Comparison of ENCODE assay signal across 18 mouse cellular contexts in the genomic region with DNA sequence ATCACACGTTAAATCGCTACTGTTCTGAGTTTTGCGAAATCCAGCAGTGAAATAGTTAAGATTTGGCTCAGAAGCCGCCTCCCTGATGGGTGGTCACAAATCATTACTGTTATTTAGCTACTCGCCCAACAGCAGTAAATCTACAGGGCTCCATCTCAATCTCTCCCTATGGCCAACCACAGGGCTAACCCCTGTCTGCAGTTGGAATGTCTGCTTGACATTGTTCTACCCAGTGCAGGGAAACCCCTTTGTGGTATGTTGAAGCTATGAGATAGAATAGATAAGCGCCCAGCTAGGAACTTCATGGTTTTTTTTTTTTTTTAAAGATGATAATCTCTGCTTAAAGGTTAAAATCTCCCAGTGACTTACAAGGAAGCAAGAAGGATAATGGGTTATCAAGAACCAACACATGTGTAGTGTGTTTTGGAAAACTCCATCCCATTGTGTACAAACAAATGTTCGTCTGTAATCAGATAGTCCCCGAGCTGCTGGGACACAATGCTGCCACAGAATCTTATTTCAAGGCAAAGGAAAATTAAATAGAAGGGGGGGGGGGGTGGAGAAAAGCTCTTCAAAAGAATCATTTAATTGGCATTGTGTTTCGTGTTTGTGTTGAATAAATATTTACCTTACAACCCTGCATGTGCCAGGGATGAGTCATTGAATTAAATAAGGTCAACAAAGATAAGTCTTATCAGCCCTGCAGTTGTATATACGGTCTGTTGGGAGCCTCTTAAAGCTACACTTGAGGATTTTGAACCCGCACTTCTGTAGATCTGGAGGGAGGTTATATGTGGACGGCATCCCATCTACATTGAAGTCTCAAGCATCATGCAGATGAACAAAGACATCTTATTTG. TPM values are rescaled to one million over a fixed set of nuclear protein-coding genes. Genes with fewer than 3 reads are reported as not detected.
DNase-seq lines count a peak whose midpoint lies in the region; ATAC-seq and TF ChIP-seq lines count a peak whose summit lies in the region.
"Had no signal": no experiment of that assay in that cellular context is flagged by ENCODE, and none has a peak within 500 bp of the region (broad histone marks: within the 10 kb centered on the region; RNA-seq: fewer than 3 reads in every experiment).

No protein-coding gene starts in this region.

- 65% methylated on average over 12 of the region's 12 CpGs for WGBS in heart, postnatal 0 days
- 56% methylated on average over 12 of the region's 12 CpGs for WGBS in heart, embryonic 11.5 days (ENCODE audit: insufficient replicate concordance)
- 20% methylated on average over 12 of the region's 12 CpGs for WGBS in liver, embryonic 14.5 days (ENCODE audit: insufficient replicate concordance)
- whole genome bisulfite sequencing in midbrain, embryonic 11.5 days: 84% methylated on average over 12 of the region's 12 CpGs

- H3K4me3 ChIP-seq in heart, postnatal 0 days (ENCODE audit: low read depth, low read length): no peak overlapping the region
- H3K4me3 ChIP-seq in heart, embryonic 11.5 days (ENCODE audit: low read depth, low read length): no peak overlapping the region
- H3K4me3 ChIP-seq in liver, embryonic 14.5 days (ENCODE audit: insufficient read depth in 1 of 2, low read depth in 2 of 2, low read length in 2 of 2): no peak overlapping the region
- H3K4me3 ChIP-seq in midbrain, embryonic 11.5 days (ENCODE audit: low read depth, low read length): no peak overlapping the region
- H3K4me3 ChIP-seq: embryonic facial prominence, embryonic 13.5 days; forebrain, embryonic 12.5 days; left cerebral cortex, adult 2 months; limb, embryonic 13.5 days; midbrain, embryonic 12.5 days had no signal

- peaks cover 21% of the 10 kb centered on the region for H3K4me1 ChIP-seq in heart, postnatal 0 days (ENCODE audit: control insufficient read depth, insufficient read depth)
- H3K4me1 ChIP-seq in heart, embryonic 11.5 days (ENCODE audit: control insufficient read depth, insufficient read depth, low read length): peaks cover 21% of the 10 kb centered on the region
- H3K4me1 ChIP-seq in liver, embryonic 14.5 days (replicated peaks; ENCODE audit: control insufficient read depth in 2 of 2, insufficient read depth in 2 of 2, low read length in 1 of 2): peaks cover 18 to 25% of the 10 kb centered on the region in 2 experiments
- no peaks in the 10 kb centered on the region; the same call in 1 of the 2 replicates for H3K4me1 ChIP-seq in midbrain, embryonic 11.5 days (ENCODE audit: control insufficient read depth, insufficient read depth, low read length)
- H3K4me1 ChIP-seq: limb, embryonic 13.5 days had no signal

- TF ChIP-seq CTCF in heart, postnatal 0 days (IDR thresholded peaks at IDR 0.05; ENCODE audit: low read depth): no peak
- TF ChIP-seq CTCF in liver, embryonic 14.5 days (IDR thresholded peaks at IDR 0.05; ENCODE audit: low read depth): no peak

- H3K36me3 ChIP-seq in heart, postnatal 0 days (replicated peaks; ENCODE audit: control insufficient read depth, insufficient read depth, low read length): no peaks in the 10 kb centered on the region
- H3K36me3 ChIP-seq in heart, embryonic 11.5 days (ENCODE audit: control insufficient read depth, insufficient read depth, low read length): no peaks in the 10 kb centered on the region
- no peaks in the 10 kb centered on the region for H3K36me3 ChIP-seq in liver, embryonic 14.5 days (replicated peaks; ENCODE audit: control insufficient read depth, insufficient read depth, low read depth)
- no peaks in the 10 kb centered on the region for H3K36me3 ChIP-seq in midbrain, embryonic 11.5 days (ENCODE audit: control insufficient read depth, insufficient read depth, low read length)
- H3K36me3 ChIP-seq: embryonic facial prominence, embryonic 13.5 days; forebrain, embryonic 12.5 days; limb, embryonic 13.5 days; midbrain, embryonic 12.5 days had no signal

- ATAC-seq in heart, postnatal 0 days (ENCODE audit: insufficient read depth, low read depth): peak; percentile 49; the same call in 1 of the 2 replicates
- no peak for ATAC-seq in heart, embryonic 11.5 days (replicated peaks; ENCODE audit: insufficient number of reproducible peaks, low FRiP score, low TSS enrichment)
- peak; percentile 86 for ATAC-seq in liver, embryonic 14.5 days (ENCODE audit: insufficient read depth)
- peak; percentile 80 for ATAC-seq in megakaryocyte progenitor cell, adult 5-6 weeks (replicated peaks; ENCODE audit: poor library complexity)
- no peak for ATAC-seq in midbrain, embryonic 11.5 days (ENCODE audit: low FRiP score)
- ATAC-seq: inflammation-experienced regulatory T-cells, adult 6 months had no signal

- H3K27me3 ChIP-seq in heart, postnatal 0 days (ENCODE audit: control insufficient read depth, insufficient read depth, low read length): no peaks in the 10 kb centered on the region
- H3K27me3 ChIP-seq in heart, embryonic 11.5 days (ENCODE audit: control insufficient read depth, insufficient read depth, low read length): no peaks in the 10 kb centered on the region
- H3K27me3 ChIP-seq in liver, embryonic 14.5 days (ENCODE audit: control insufficient read depth, insufficient read depth, low read length): no peaks in the 10 kb centered on the region
- no peaks in the 10 kb centered on the region for H3K27me3 ChIP-seq in midbrain, embryonic 11.5 days (ENCODE audit: control insufficient read depth, insufficient read depth, low read length)
- H3K27me3 ChIP-seq: embryonic facial prominence, embryonic 13.5 days; forebrain, embryonic 12.5 days; limb, embryonic 13.5 days; midbrain, embryonic 12.5 days had no signal

- H3K27ac ChIP-seq in heart, postnatal 0 days (ENCODE audit: low read depth): no peak overlapping the region
- no peak overlapping the region for H3K27ac ChIP-seq in heart, embryonic 11.5 days (ENCODE audit: low read depth, low read length)
- H3K27ac ChIP-seq in liver, embryonic 14.5 days: no peak overlapping the region
- H3K27ac ChIP-seq in midbrain, embryonic 11.5 days (ENCODE audit: low read depth, low read length): no peak overlapping the region
- H3K27ac ChIP-seq: embryonic facial prominence, embryonic 13.5 days; forebrain, embryonic 12.5 days; left cerebral cortex, adult 2 months; limb, embryonic 13.5 days; midbrain, embryonic 12.5 days had no signal

- no peak for DNase-seq in heart, postnatal 0 days (ENCODE audit: low spot score)
- DNase-seq in c-Kit-positive CD71-positive TER-119-negative erythroid progenitor cells, embryonic 14.5 days (ENCODE audit: low read depth): peak; percentile 59
- DNase-seq in liver, embryonic 14.5 days (ENCODE audit: low read depth in 3 of 3, low spot score in 3 of 3): peak; percentile 41 to 57 (median 56)
- no peak for DNase-seq in cerebellum, postnatal 14 days
- no peak for DNase-seq in midbrain, embryonic 11.5 days (ENCODE audit: low spot score, missing footprints)
- DNase-seq in embryo, embryonic 11 days: no peak
- DNase-seq: cerebellum, postnatal 36 days; kidney, postnatal 25 days; thymus, postnatal 25 days had no signal

- no peak overlapping the region for H3K4me2 ChIP-seq in heart, postnatal 0 days (ENCODE audit: low read depth, low read length)
- H3K4me2 ChIP-seq in heart, embryonic 11.5 days: no peak overlapping the region
- H3K4me2 ChIP-seq in liver, embryonic 14.5 days (ENCODE audit: low read depth): peak overlapping the region; percentile 52
- no peak overlapping the region for H3K4me2 ChIP-seq in midbrain, embryonic 11.5 days
- H3K4me2 ChIP-seq: embryonic facial prominence, embryonic 13.5 days; forebrain, embryonic 12.5 days; limb, embryonic 13.5 days; midbrain, embryonic 12.5 days had no signal

- no peak for TF ChIP-seq EP300 in heart, postnatal 0 days (IDR thresholded peaks at IDR 0.05; ENCODE audit: low read depth)
- peak; percentile 88 for TF ChIP-seq EP300 in liver, embryonic 14.5 days (IDR thresholded peaks at IDR 0.05; ENCODE audit: low read depth)

- H3K9ac ChIP-seq in heart, postnatal 0 days (replicated peaks; ENCODE audit: low read depth, low read length): no peak overlapping the region
- H3K9ac ChIP-seq in heart, embryonic 11.5 days (ENCODE audit: low read depth, low read length): no peak overlapping the region
- no peak overlapping the region for H3K9ac ChIP-seq in liver, embryonic 14.5 days (replicated peaks)
- H3K9ac ChIP-seq in midbrain, embryonic 11.5 days (ENCODE audit: low read length): no peak overlapping the region
- H3K9ac ChIP-seq: embryonic facial prominence, embryonic 13.5 days; forebrain, embryonic 12.5 days; limb, embryonic 13.5 days; midbrain, embryonic 12.5 days had no signal

- H3K9me3 ChIP-seq in heart, postnatal 0 days (replicated peaks; ENCODE audit: control insufficient read depth, low read length): no peaks in the 10 kb centered on the region
- H3K9me3 ChIP-seq in heart, embryonic 11.5 days (replicated peaks; ENCODE audit: control insufficient read depth, low read length): no peaks in the 10 kb centered on the region
- no peaks in the 10 kb centered on the region for H3K9me3 ChIP-seq in liver, embryonic 14.5 days (ENCODE audit: control insufficient read depth, low read length)
- H3K9me3 ChIP-seq in midbrain, embryonic 11.5 days (ENCODE audit: control insufficient read depth, low read length): no peaks in the 10 kb centered on the region
- H3K9me3 ChIP-seq: embryonic facial prominence, embryonic 13.5 days; forebrain, embryonic 12.5 days; limb, embryonic 13.5 days; midbrain, embryonic 12.5 days had no signal

RNA-seq across cellular contexts. Expression of a gene that starts 35.4 kb away (rescaled TPM):
- 89.0 and 134 TPM in 2 replicates for total RNA-seq in heart, postnatal 0 days (2014; rRNA removed; ENCODE audit: low replicate concordance)
- 16.7 and 19.1 TPM in 2 replicates for polyA plus RNA-seq in heart, postnatal 0 days (2015; fragmentation: Nextera tagmentation; extraction: Ambion mirVana)
- 13.9 and 20.8 TPM in 2 replicates for polyA plus RNA-seq in heart, embryonic 11.5 days (2014; fragmentation: Nextera tagmentation; extraction: Ambion mirVana)
- 1.5 and 2.3 TPM in 2 replicates for polyA plus RNA-seq in liver, embryonic 14.5 days (2012; rRNA removed)
- polyA plus RNA-seq in liver, embryonic 14.5 days (2014; fragmentation: Nextera tagmentation; extraction: Ambion mirVana): 1.5 and 2.4 TPM in 2 replicates
- 0.05 TPM in 1 of 2 replicates, not detected in the other for total RNA-seq in megakaryocyte progenitor cell, adult 5-6 weeks (2015)
- total RNA-seq in megakaryocyte progenitor cell, adult 5-6 weeks (2017): not detected in 2 replicates
- 6.8 and 7.9 TPM in 2 replicates for polyA plus RNA-seq in midbrain, embryonic 11.5 days (2014; fragmentation: Nextera tagmentation; extraction: Ambion mirVana)
- total RNA-seq: hematopoietic stem cell, adult 5-6 weeks had no signal
- polyA plus RNA-seq: inflammation-experienced regulatory T-cells, adult 6 months had no signal

Comparison
In these comparisons a context has a peak if more than half of its experiments do, and no peak if none do; other contexts are left out.
1. ATAC-seq: peak in heart, postnatal 0 days (single experiment), liver, embryonic 14.5 days (single experiment) and megakaryocyte progenitor cell, adult 5-6 weeks (single experiment); none in heart, embryonic 11.5 days (single experiment) and midbrain, embryonic 11.5 days (single experiment).
2. DNase-seq: peak in c-Kit-positive CD71-positive TER-119-negative erythroid progenitor cells, embryonic 14.5 days (single experiment) and liver, embryonic 14.5 days (3 of 3); none in heart, postnatal 0 days (single experiment), cerebellum, postnatal 14 days (0 of 2), midbrain, embryonic 11.5 days (single experiment) and embryo, embryonic 11 days (single experiment).